Mouse (Mus musculus) heart, postnatal 14 days (tissue): ENCODE results near the gene Plek. TPM values are rescaled to one million over a fixed set of nuclear protein-coding genes. Genes with fewer than 3 reads are reported as not detected.

ENCODE experiments used
- DNase-seq, 2 experiments: peaks; one replicate each; pipeline ENCODE4 v3.0.0; 2021 to 2022
- intact Hi-C: fragments of 180-260 bp; cut with DNase I; formaldehyde crosslinking; loops from one replicate; pipeline ENCODE4 v1.15.1; 2025
- total RNA-seq, 2 experiments: library from RNA; stranded (reverse); gene quantifications; 2 replicates each; pipeline ENCODE4 v1.2.3; 2021

The Plek gene
- total RNA-seq, 2 experiments from 2014 or later, result 3.0 to 4.1 TPM

GRCm38 (mm10) chr11:17002739-17003373, 49.3 kb downstream of the Plek start:
- DNase-seq, result no peak
- intact Hi-C loops, result no loop called here

GRCm38 (mm10) chr11:17000353-17001334, 51.5 kb downstream of the Plek start:
- intact Hi-C loops, result no loop called here
- no peak for DNase-seq

- intact Hi-C loops, result no loop called here
- DNase-seq, result no peak
Measured at GRCm38 (mm10) chr11:16999933-17000332, 52.2 kb downstream of the Plek start.

- no peak for DNase-seq
- intact Hi-C loops, result no loop called here
Measured at GRCm38 (mm10) chr11:16999387-16999786, 52.8 kb downstream of the Plek start.

GRCm38 (mm10) chr11:16997465-16997864, 54.7 kb downstream of the Plek start:
- DNase-seq, result no peak
- intact Hi-C loops, result no loop called here

- no peak for DNase-seq
- intact Hi-C loops, result no loop called here
Measured at GRCm38 (mm10) chr11:16996818-16997217, 55.4 kb downstream of the Plek start.

GRCm38 (mm10) chr11:16992880-16993279, 59.3 kb downstream of the Plek start:
- intact Hi-C loops, result no loop called here

GRCm38 (mm10) chr11:16989885-16990284, 62.3 kb downstream of the Plek start:
- DNase-seq, result no peak

More at GRCm38 (mm10) chr11:16992880-16993279, 59.3 kb downstream of the Plek start:
- DNase-seq, result no peak

GRCm38 (mm10) chr11:16987745-16988328, 64.3 kb downstream of the Plek start:
- DNase-seq, result no peak
- intact Hi-C loops, result no loop called here

More at GRCm38 (mm10) chr11:16989885-16990284, 62.3 kb downstream of the Plek start:
- intact Hi-C loops, result no loop called here

GRCm38 (mm10) chr11:16986550-16987187, 65.5 kb downstream of the Plek start:
- no peak for DNase-seq
- intact Hi-C loops, result no loop called here

- intact Hi-C loops, result no loop called here
- no peak for DNase-seq
Measured at GRCm38 (mm10) chr11:16978161-16978707, 73.9 kb downstream of the Plek start.

GRCm38 (mm10) chr11:16977611-16978010, 74.6 kb downstream of the Plek start:
- DNase-seq, result no peak
- intact Hi-C loops, result no loop called here

- DNase-seq, result peak in 1 of 2 experiments; percentile 24
- intact Hi-C loops, result no loop called here
Measured at GRCm38 (mm10) chr11:16976937-16977336, 75.2 kb downstream of the Plek start.

GRCm38 (mm10) chr11:16973086-16973485, 79.1 kb downstream of the Plek start:
- DNase-seq, result no peak
- intact Hi-C loops, result no loop called here

GRCm38 (mm10) chr11:16972027-16972426, 80.2 kb downstream of the Plek start:
- intact Hi-C loops, result no loop called here
- DNase-seq, result no peak

GRCm38 (mm10) chr11:16969650-16970049, 82.5 kb downstream of the Plek start:
- no peak for DNase-seq
- intact Hi-C loops, result loop anchor here (5.0 kb wide), 1 partner anchor 83 kb away; the partner anchor contains the start of genes Cnrip1 and Plek

GRCm38 (mm10) chr11:16967806-16968205, 84.4 kb downstream of the Plek start:
- peak in 1 of 2 experiments; percentile 38 for DNase-seq

GRCm38 (mm10) chr11:16958520-16958919, 93.7 kb downstream of the Plek start:
- no peak for DNase-seq
- intact Hi-C loops, result no loop called here

More at GRCm38 (mm10) chr11:16967806-16968205, 84.4 kb downstream of the Plek start:
- intact Hi-C loops, result loop anchor here (5.0 kb wide), 1 partner anchor 84 kb away; the partner anchor contains the start of genes Cnrip1 and Plek

- intact Hi-C loops, result no loop called here
- DNase-seq, result no peak
Measured at GRCm38 (mm10) chr11:16957030-16957429, 95.2 kb downstream of the Plek start.
